Mouse (Mus musculus) 3134 (cell line): ENCODE measurements at regions not wholly inside any gene's neighbourhood (a gene's known extent, or its start where the extent isn't known, plus 50 kb on each side); places are given as distances from the start of the nearest gene placed in this dataset.
"Not testable (repeated sequence)": the region's sequence is repeated elsewhere in the genome, so short reads cannot be mapped to it uniquely, and the experiment has no call there.

Experiments
- DNase-seq: peaks from one replicate; pipeline ENCODE4 v3.0.0-alpha.2; 2011; ENCODE audit warnings: low spot score; ENCODE audit not compliant: insufficient read length; ENCODE audit errors: extremely low read depth

GRCm38 (mm10) chr2:18460281-18460680, 67.7 kb upstream of the Dnajc1 start:
- DNase-seq = not testable (repeated sequence)

GRCm38 (mm10) chr2:18453426-18453825, 60.8 kb upstream of the Dnajc1 start:
- DNase-seq = not testable (repeated sequence)

- DNase-seq = no peak
These were observed 53.2 kb upstream of the Dnajc1 start for GRCm38 (mm10) chr2:18445809-18446208.
